Mouse (Mus musculus): ENCODE measurements around the gene Sytl3. TPM values are rescaled to one million over a fixed set of nuclear protein-coding genes. Genes with fewer than 3 reads are reported as not detected.

Sytl3 gene
- polyA plus RNA-seq, 1 experiment, result 1.2 TPM

DNA sequence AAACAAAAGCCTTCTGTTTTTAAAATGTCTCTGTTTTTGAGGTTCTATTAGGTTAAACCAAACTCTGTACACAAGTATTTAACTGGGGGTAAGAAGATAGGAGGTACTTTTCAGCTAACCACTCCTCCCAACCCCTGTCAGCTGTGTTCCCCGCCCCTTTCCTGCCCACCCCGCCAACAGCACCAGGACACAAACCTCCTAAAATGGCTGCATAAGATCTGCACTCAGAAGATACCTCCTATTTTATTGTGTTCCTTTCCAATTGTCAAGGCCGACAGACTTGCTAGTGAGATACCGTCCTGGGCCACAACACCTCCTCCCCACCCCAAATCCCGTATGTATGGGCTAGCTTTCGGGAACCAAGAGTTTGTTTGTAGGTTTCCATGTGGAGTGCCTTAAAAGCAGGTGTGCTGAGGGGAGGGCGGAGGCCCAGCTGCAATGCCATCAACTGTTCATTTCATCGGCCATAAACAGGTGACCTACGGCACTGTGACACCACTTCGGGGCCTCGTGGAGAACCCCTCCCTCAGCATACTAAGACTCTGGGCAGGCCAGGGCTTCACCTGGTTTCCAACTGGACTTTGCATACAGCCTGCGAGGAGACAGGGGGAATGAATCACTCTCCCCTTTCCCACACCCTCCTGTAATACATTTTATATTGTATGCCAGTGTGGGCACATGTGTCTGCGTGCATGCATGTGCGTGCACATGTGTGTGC lies 114.5 kb downstream of the Sytl3 start:
- no peak overlapping the region for H3K4me3 ChIP-seq (ENCODE audit: control insufficient read depth, low read depth, low read length)
- H3K27ac ChIP-seq (ENCODE audit: control insufficient read depth, insufficient read depth, low read depth, low read length), result no peak overlapping the region
- H3K4me1 ChIP-seq (ENCODE audit: control insufficient read depth, insufficient read depth, low read length), result peaks cover 8% of the 10 kb centered on the region
- no peaks in the 10 kb centered on the region for H3K36me3 ChIP-seq (ENCODE audit: control insufficient read depth, insufficient read depth, low read length)
- TF ChIP-seq POLR2A (IDR thresholded peaks at IDR 0.05; ENCODE audit: control insufficient read depth, low read depth, low read length), result no peak
- no peak for TF ChIP-seq CTCF (IDR thresholded peaks at IDR 0.05; ENCODE audit: control insufficient read depth, insufficient read depth, insufficient replicate concordance, low read depth, low read length)
- no peaks in the 10 kb centered on the region for H3K27me3 ChIP-seq (ENCODE audit: control insufficient read depth, insufficient read depth, low read length)

GRCm38 (mm10) chr17:6775221-6775620 lies 116.3 kb downstream of the Sytl3 start:
- H3K4me1 ChIP-seq (ENCODE audit: control insufficient read depth, insufficient read depth, low read length), result peaks cover 15% of the 10 kb centered on the region

DNA sequence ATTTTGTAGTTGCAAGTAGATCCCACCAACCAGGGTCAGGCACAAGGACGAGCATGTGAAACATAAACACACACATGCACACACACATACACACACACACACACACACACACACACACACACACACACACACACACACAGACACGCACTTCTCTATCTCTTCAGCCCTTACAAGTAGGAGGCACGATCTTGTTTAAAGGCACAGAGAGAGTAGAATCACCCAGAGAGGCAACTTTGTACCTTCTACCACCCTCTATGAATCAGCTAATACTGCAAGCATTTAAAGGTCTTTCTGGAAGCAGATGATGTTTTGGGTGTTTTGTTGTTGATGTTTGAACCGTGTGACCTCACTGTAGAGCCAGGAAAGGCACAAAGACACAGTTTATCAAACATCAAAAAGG lies 116.8 kb downstream of the Sytl3 start:
- no peaks in the 10 kb centered on the region for H3K36me3 ChIP-seq (ENCODE audit: control insufficient read depth, insufficient read depth, low read length)
- TF ChIP-seq CTCF (IDR thresholded peaks at IDR 0.05; ENCODE audit: control insufficient read depth, insufficient read depth, insufficient replicate concordance, low read depth, low read length) (no peak), POLR2A (IDR thresholded peaks at IDR 0.05; ENCODE audit: control insufficient read depth, low read depth, low read length) (no peak)
- no peak overlapping the region for H3K27ac ChIP-seq (ENCODE audit: control insufficient read depth, insufficient read depth, low read depth, low read length)
- no peak overlapping the region for H3K4me3 ChIP-seq (ENCODE audit: control insufficient read depth, low read depth, low read length)
- no peaks in the 10 kb centered on the region for H3K27me3 ChIP-seq (ENCODE audit: control insufficient read depth, insufficient read depth, low read length)
- peaks cover 16% of the 10 kb centered on the region for H3K4me1 ChIP-seq (ENCODE audit: control insufficient read depth, insufficient read depth, low read length)

More at GRCm38 (mm10) chr17:6775221-6775620, 116.3 kb downstream of the Sytl3 start:
- no peaks in the 10 kb centered on the region for H3K27me3 ChIP-seq (ENCODE audit: control insufficient read depth, insufficient read depth, low read length)
- H3K36me3 ChIP-seq (ENCODE audit: control insufficient read depth, insufficient read depth, low read length), result no peaks in the 10 kb centered on the region
- TF ChIP-seq CTCF (IDR thresholded peaks at IDR 0.05; ENCODE audit: control insufficient read depth, insufficient read depth, insufficient replicate concordance, low read depth, low read length) (no peak), POLR2A (IDR thresholded peaks at IDR 0.05; ENCODE audit: control insufficient read depth, low read depth, low read length) (no peak)
- no peak overlapping the region for H3K27ac ChIP-seq (ENCODE audit: control insufficient read depth, insufficient read depth, low read depth, low read length)
- no peak overlapping the region for H3K4me3 ChIP-seq (ENCODE audit: control insufficient read depth, low read depth, low read length)

DNA sequence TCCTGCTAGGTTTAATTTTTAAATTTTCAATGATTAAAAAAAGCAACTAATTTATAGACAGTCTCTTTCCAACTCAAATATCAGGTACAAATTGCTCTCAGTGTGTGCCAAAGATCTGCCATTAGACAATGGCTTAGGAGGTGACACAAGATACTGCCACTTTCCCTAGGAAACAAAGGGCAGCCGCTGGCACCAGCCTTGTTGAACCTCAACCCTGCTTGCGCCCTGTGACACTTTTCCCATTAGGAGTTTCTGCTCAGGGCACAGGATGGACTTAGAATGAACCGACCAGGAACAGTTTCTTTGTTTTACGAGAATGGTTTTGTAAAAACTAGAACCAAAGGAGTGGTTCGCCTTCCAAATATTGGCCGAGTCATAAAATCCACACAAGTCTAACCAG lies 117.2 kb downstream of the Sytl3 start:
- no peak overlapping the region for H3K27ac ChIP-seq (ENCODE audit: control insufficient read depth, insufficient read depth, low read depth, low read length)
- H3K27me3 ChIP-seq (ENCODE audit: control insufficient read depth, insufficient read depth, low read length), result no peaks in the 10 kb centered on the region
- H3K36me3 ChIP-seq (ENCODE audit: control insufficient read depth, insufficient read depth, low read length), result no peaks in the 10 kb centered on the region
- peaks cover 17% of the 10 kb centered on the region for H3K4me1 ChIP-seq (ENCODE audit: control insufficient read depth, insufficient read depth, low read length)
- no peak overlapping the region for H3K4me3 ChIP-seq (ENCODE audit: control insufficient read depth, low read depth, low read length)
- TF ChIP-seq CTCF (IDR thresholded peaks at IDR 0.05; ENCODE audit: control insufficient read depth, insufficient read depth, insufficient replicate concordance, low read depth, low read length) (no peak), POLR2A (IDR thresholded peaks at IDR 0.05; ENCODE audit: control insufficient read depth, low read depth, low read length) (no peak)

- no peak overlapping the region for H3K4me3 ChIP-seq (ENCODE audit: control insufficient read depth, low read depth, low read length)
- peaks cover 17% of the 10 kb centered on the region for H3K4me1 ChIP-seq (ENCODE audit: control insufficient read depth, insufficient read depth, low read length)
- H3K27me3 ChIP-seq (ENCODE audit: control insufficient read depth, insufficient read depth, low read length), result no peaks in the 10 kb centered on the region
- TF ChIP-seq POLR2A (IDR thresholded peaks at IDR 0.05; ENCODE audit: control insufficient read depth, low read depth, low read length) (no peak), CTCF (IDR thresholded peaks at IDR 0.05; ENCODE audit: control insufficient read depth, insufficient read depth, insufficient replicate concordance, low read depth, low read length) (no peak)
- no peak overlapping the region for H3K27ac ChIP-seq (ENCODE audit: control insufficient read depth, insufficient read depth, low read depth, low read length)
- no peaks in the 10 kb centered on the region for H3K36me3 ChIP-seq (ENCODE audit: control insufficient read depth, insufficient read depth, low read length)
Measured at GRCm38 (mm10) chr17:6776576-6776975, 117.7 kb downstream of the Sytl3 start.

GRCm38 (mm10) chr17:6777061-6777460 lies 118.2 kb downstream of the Sytl3 start:
- Histone ChIP-seq H3K27ac (ENCODE audit: control insufficient read depth, insufficient read depth, low read depth, low read length) (no peak overlapping the region), H3K36me3 (ENCODE audit: control insufficient read depth, insufficient read depth, low read length) (no peaks in the 10 kb centered on the region), H3K4me3 (ENCODE audit: control insufficient read depth, low read depth, low read length) (no peak overlapping the region), H3K27me3 (ENCODE audit: control insufficient read depth, insufficient read depth, low read length) (no peaks in the 10 kb centered on the region), H3K4me1 (ENCODE audit: control insufficient read depth, insufficient read depth, low read length) (peaks cover 21% of the 10 kb centered on the region)
- no peak for TF ChIP-seq CTCF (IDR thresholded peaks at IDR 0.05; ENCODE audit: control insufficient read depth, insufficient read depth, insufficient replicate concordance, low read depth, low read length)
- no peak for TF ChIP-seq POLR2A (IDR thresholded peaks at IDR 0.05; ENCODE audit: control insufficient read depth, low read depth, low read length)

DNA sequence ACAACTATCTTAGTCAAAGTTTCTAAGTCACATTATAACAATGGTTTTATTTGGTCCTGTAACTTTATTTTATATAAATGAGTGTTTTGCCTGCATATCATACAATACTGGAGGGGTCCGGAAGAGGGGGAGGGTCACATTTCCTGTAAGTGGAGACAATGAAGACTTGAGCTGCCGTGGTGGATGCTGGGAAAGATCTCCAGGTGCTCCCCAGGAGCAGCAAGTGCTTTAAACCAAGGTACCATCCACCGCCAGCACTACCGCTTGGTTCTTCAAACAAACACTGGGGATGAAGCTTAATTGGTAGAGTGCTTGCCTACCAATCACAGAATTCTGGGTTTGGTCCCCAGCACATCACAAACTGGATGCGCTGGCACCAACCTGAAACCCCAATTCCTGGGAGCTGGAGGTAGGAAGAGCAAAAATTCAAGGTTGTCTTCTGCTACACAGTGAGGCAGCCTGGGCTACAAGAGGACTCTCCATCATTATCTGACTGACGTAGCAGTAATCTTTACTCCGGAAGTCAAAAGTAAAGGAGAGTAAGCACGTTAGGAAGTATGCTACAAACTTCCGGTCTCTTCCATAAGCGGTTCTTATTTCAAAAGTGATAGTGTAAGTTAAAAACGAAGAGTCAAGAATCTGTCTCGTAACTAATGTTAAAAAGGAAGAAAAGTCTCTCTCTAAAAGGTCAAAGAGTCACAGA lies 118.9 kb downstream of the Sytl3 start:
- H3K27ac ChIP-seq (ENCODE audit: control insufficient read depth, insufficient read depth, low read depth, low read length), result 0 out of 2 replicates have a peak overlapping the region, but pooled peaks have one; percentile 12
- no peak overlapping the region for H3K4me3 ChIP-seq (ENCODE audit: control insufficient read depth, low read depth, low read length)
- H3K4me1 ChIP-seq (ENCODE audit: control insufficient read depth, insufficient read depth, low read length), result peaks cover 25% of the 10 kb centered on the region
- no peaks in the 10 kb centered on the region for H3K36me3 ChIP-seq (ENCODE audit: control insufficient read depth, insufficient read depth, low read length)
- no peaks in the 10 kb centered on the region for H3K27me3 ChIP-seq (ENCODE audit: control insufficient read depth, insufficient read depth, low read length)
- TF ChIP-seq CTCF (IDR thresholded peaks at IDR 0.05; ENCODE audit: control insufficient read depth, insufficient read depth, insufficient replicate concordance, low read depth, low read length) (no peak), POLR2A (IDR thresholded peaks at IDR 0.05; ENCODE audit: control insufficient read depth, low read depth, low read length) (no peak)
